8 mouse cellular contexts compared by ENCODE assay signal in the genomic region with DNA sequence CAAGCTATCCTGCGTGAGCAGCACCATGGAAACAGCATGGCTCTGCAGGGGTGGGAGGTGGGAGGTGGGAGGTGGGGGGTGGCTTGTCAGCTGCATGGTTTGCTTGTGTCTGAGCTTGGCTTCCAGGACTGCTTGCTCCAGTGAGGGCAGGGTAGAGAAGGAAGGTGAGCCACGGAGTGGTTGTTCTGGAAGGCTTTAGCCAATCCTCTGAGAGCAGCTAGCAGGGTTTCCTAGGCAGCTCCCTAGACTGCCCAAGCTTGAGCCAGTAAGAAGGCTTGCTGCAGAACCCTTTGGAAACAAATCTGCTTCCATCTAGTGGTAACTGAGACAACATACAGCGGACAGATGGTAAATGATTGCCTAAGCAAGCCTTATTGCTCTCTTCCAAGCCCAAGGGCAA.
DNase-seq lines count a peak whose midpoint lies in the region; ATAC-seq and TF ChIP-seq lines count a peak whose summit lies in the region.

No protein-coding gene starts in this region.

- no peak overlapping the region for H3K4me3 ChIP-seq in intestine, postnatal 0 days (ENCODE audit: low read depth, low read length)

- POLR2A ChIA-PET in Patski (lab: Charles Lee) = interaction anchor here (1.0 kb wide), 1 partner anchor 157 kb away, joined by 4 read pairs; no protein-coding TSS in a partner anchor

- no peaks in the 10 kb centered on the region for H3K36me3 ChIP-seq in intestine, postnatal 0 days (ENCODE audit: control insufficient read depth, insufficient read depth)

- H3K27me3 ChIP-seq in Patski = no peaks in the 10 kb centered on the region
- H3K27me3 ChIP-seq in intestine, postnatal 0 days (replicated peaks; ENCODE audit: control insufficient read depth, insufficient read depth, low read length) = no peaks in the 10 kb centered on the region

- intact Hi-C loops in left cerebral cortex, postnatal 10 days (cut with DNase I) = loop anchor here (5.0 to 10.0 kb wide), 2 partner anchors 160 to 217 kb away; no protein-coding TSS in a partner anchor

- no peak overlapping the region for H3K27ac ChIP-seq in intestine, postnatal 0 days (ENCODE audit: low read depth, low read length)

- ATAC-seq in Patski = peak; percentile 91
- peak; percentile 78 for ATAC-seq in intestine, postnatal 0 days

- WGBS in intestine, postnatal 0 days = 20% methylated on average over 3 of the region's 3 CpGs

- no peak overlapping the region for H3K4me2 ChIP-seq in intestine, postnatal 0 days (replicated peaks; ENCODE audit: low read depth)

- CTCF ChIA-PET in Patski (lab: Charles Lee) = interaction anchor here (0.7 to 3.6 kb wide), 22 partner anchors 8 to 228 kb away, joined by 3 to 41 read pairs (median 4); no protein-coding TSS in a partner anchor

- no peaks in the 10 kb centered on the region for H3K4me1 ChIP-seq in intestine, postnatal 0 days (replicated peaks; ENCODE audit: control insufficient read depth, insufficient read depth, low read length)

- in situ Hi-C loops in Patski (cut with MboI; ENCODE audit: low pct_unique_long_range_greater_than_20kb) = loop anchor here (10.0 kb wide), 1 partner anchor 457 kb away; no protein-coding TSS in a partner anchor

- TF ChIP-seq CTCF in Patski (IDR thresholded peaks at IDR 0.05) = peak; percentile 87
- peak; percentile 90 for TF ChIP-seq CTCF in intestine, postnatal 0 days (IDR thresholded peaks at IDR 0.05; ENCODE audit: low read depth)

- no peak overlapping the region for H3K9ac ChIP-seq in intestine, postnatal 0 days (ENCODE audit: low read depth, low read length)

- H3K9me3 ChIP-seq in intestine, postnatal 0 days (ENCODE audit: control insufficient read depth) = no peaks in the 10 kb centered on the region

- DNase-seq in Patski (ENCODE audit: low read depth, low spot score) = peak; percentile 51
- DNase-seq in cerebellum, postnatal 25 days = peak; percentile 15 to 33
- peak; percentile 25 for DNase-seq in gastrocnemius, postnatal 25 days
- DNase-seq in left cerebral cortex, postnatal 10 days (ENCODE audit: extremely low spot score in 1 of 2, low spot score in 2 of 2) = peak; percentile 62 to 79
- DNase-seq in mesoderm, embryonic 11.5 days (ENCODE audit: low read depth, low spot score) = peak; percentile 83
- DNase-seq in skeletal muscle tissue, adult 2 months (ENCODE audit: low read depth, low spot score) = peak; percentile 69
- DNase-seq in thymus, postnatal 4 days = no peak
